Mouse (Mus musculus): ENCODE measurements around the gene Rai1.

DNA sequence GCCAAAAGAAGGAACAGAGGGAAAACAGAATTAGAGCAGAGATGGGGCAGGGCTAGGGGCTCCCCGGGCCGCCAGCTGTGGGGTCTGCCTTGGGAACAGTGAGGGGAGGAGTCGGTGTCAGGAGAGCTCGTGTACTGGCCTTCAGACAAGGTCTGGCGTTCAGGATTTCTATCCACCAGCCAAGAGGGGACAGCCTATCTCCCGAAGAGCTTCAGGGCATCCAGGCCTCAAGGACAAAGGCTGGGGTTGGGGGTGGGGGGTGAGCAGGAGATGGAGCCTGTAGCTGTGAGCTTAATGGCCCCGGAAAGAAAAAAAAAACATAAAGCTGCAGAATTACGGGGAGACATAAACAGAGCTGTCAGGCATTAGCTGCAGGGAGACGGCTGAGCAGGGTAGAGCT lies 64.0 kb downstream of the Rai1 start:
- no peak for TF ChIP-seq ZNF384 (IDR thresholded peaks at IDR 0.05; ENCODE audit: low read depth, low read length)
- TF ChIP-seq CHD2 (IDR thresholded peaks at IDR 0.05; ENCODE audit: low read depth, low read length), result no peak

Measured in ES-E14 (cell line).